Mouse (Mus musculus) spleen, postnatal 10 days (tissue): ENCODE data around the gene Tpmt.

ENCODE experiments used
- DNase-seq, 2 experiments: peaks; one replicate each; pipeline ENCODE4 v3.0.0; 2021 to 2022; ENCODE audit warnings: low spot score in 2 of 2

Gene Tpmt

DNA sequence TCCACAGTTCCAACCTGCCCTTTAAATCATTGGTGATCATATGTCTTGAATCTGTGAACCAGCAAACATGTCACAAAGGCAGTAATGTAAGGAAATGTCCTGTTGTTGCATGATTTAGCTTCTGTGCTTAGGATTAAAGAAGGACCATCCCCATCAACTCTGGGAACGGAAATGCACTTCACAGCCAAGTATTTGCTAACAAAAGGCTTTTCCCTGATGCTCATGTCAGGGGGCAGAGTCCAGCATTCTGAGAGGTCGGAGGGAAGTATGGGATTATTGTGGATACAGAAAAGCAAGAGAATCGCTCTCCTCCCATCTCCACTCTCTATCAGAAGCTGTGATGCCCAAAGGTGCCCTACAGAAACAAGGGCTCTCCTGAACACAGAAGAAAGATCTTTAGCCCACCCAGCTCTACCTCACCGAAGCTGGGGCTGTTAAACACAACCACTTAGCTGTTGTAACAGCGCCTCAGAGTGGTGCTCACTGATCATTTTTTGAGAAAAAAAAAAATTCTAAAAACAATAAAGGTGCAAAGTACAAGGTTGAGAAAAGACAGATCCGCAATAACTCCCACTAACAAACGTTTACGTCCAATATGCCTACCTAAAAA lies 2.4 kb downstream of the Tpmt start:
- DNase-seq = no peak

DNA sequence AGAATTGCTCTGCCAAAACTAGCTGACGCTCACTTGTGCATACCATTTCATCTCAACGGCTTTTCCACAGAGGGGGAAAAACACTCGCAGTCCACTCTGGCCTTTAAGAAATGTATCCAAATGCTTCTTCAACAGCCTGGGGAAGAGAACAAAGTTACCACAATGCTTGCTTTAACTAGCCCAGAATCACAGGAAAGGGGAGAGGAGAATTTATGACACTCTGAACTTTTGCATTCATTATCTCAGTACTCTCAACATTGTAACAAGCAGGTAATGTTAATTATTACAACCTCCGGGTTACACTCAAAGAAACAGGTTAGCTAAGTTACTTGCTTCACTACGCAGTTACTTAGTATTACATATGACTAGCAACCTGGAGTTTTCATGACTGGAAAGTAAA lies 4.5 kb downstream of the Tpmt start:
- DNase-seq = no peak

DNA sequence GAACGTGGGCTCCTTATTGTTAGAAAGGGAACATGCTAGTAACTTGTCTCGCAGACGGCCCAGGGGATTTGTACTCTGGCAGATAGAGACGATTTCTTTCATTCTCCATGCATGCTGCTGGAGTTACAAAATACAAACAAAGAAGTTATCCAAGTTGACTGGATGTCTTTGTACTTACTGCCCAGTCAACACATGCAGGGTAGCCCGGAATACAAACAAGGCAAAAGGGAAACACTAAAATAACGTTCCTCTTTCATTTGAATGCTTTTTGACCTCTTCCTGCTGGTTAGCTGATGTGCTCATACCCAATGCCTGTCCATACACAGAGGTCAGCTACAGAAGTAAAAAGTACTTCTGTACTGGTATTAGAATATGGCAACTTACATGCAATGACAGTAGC lies 6.6 kb downstream of the Tpmt start:
- no peak for DNase-seq

DNA sequence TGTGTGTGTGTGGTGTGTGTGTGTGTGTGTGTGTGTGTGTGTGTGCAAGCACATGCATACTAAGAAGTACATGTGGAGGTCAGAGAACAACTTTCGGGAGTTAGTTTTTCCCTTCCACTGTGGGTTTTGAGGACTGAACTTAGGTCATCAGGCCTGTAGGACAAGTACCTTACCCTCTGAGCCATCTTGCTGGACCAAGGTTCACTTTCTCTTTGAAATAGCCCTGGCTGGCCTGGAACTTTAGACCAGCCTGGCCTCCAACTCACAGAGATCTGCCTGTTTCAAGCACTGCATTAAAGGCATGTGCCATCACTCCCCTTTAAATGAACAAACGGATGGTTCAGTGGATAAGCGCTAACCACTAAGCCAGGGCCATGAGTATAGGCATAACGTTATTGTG lies 10.9 kb downstream of the Tpmt start:
- DNase-seq = no peak

DNA sequence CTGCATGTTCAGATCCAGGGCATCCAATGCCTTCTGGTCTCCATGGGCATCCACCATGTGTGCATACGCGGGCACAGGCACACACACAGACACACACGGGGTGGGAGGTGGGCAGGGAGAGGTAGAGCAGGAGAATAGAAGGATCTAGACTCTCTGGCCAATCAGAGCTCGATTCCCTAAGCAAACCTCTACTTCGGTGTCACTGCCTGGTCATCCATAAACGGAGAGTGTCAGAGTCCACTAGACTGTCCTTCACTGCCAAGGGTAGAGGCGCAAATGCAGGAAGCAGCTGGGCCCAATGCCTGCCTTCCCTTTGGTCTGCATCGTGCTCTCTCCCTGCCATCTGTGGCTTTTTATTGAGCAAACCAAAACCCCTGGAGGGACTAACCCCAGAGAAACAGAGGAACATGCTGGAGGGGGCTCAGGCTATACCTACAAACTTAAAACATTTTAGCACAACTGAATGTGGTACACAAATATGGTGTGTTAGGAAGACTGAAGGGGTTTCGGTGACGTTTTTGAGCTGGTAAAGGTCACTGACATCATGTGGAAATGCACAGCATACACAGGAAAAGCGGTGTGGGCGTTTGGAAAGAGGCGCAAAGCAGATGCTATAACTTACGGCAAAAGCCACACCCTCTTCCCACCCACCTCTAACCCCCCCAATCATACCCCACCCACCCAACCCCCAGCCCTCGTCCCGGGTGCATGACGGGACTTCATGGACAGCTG lies 14.0 kb downstream of the Tpmt start:
- DNase-seq = no peak

DNA sequence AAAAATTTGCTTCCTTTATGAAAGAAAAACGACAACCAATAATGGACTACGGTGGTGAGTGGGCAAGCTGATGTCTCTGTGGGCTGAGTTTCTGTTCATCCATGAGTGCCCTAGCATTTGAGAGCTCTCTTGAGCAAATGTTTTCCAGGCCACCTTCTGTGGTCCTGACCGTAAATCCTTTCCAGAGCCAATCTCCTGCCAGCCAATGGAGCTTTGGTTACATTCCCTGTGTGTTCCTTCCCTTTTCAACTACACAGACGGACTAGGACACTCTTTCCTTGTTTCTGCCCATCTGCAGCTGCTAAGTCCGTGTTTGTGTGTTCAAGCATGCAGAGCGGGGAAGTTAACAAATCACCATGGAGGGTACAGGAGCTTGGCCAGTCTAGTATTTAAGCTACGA lies 23.7 kb downstream of the Tpmt start:
- no peak for DNase-seq

DNA sequence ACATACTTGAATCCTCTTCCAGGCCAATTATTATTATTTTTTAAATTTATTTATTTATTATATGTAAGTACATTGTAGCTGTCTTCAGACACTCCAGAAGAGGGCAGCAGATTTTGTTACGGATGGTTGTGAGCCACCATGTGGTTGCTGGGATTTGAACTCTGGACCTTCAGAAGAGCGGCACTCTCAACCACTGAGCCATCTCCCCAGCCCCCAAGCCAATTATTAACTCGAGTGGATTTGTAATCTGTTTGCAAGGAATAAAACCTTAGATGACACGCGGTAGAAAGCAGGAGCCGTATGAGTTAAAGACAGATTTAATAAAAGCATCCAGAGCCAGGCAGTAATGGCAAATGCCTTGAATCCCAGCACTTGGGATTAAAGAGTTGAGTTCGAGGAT lies 24.8 kb downstream of the Tpmt start:
- no peak for DNase-seq

DNA sequence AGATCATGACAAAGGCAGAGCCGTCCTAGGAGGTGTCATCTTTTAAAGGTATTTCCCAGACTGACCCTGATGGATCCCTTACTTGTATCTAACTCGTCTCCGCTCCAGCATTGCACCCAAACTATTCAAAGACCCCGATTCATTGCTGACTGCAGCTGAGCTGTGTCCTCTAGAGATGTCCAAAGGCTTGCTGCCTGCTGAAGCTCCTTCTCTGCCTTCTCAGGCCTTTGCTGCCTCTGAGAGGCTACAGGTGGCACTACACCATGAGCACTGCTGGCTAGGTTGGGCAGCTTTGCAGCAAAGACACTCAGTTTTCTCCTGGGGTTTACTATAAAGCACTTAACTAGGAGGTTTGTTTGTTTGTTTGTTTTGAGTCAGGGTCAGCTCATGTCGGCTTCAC lies 27.3 kb downstream of the Tpmt start:
- peak in 1 of 2 experiments; percentile 37 for DNase-seq

DNA sequence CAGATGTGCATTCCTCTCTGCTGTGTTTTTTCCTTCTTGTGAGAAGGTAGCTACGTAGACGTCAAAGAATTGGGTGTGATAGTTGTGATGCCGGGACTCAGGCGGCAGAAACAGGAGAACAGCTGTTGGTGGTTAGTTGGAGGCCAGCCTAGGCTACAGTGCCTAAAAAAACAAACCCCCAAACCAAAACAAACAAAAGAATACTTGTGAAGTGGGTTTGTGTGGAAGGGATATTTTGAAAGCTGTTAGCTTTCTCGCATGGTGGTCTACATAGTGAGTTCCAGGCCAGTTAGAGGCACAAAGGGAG lies 29.4 kb downstream of the Tpmt start:
- DNase-seq = no peak

DNA sequence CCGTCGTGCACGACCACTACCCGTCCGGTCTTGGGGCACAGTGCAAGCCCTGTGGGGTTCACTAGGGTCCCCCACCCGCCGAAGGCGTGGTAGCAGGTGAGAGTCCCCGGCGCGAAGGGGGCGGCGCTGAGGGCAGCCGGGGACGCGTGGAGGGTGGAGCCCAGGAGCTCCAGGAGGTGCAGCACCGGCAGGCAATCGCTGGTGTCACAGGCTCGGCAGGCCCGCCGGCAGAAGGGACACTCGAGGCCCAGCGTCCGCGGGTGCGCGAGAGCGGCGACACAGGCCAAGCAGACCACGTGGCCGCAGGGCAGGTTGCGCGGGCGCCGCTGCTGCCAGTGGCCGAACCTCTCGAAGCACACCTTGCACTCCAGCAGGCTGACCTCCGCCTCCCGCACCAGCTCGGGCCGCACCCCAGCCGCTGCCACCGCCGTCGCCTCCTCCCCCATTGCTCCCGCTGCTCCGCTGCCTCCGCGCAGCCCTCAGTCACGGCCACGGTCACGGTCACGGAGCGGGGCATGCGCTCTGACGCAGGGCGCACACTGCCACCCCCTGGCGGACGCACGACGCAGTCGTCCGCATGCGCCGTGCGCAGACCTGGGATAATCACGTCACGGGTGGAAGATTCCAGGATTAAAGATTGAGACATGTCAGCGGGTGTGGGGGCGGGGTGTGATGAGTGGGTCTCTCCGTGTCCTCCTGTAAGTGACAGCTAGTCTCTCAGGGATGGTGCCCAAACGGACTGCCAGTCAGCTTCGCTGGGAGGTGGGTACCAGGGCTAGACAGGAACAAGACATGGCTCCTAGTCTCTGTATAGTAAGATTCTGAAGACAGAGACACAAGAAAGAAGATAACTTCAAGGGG lies 30.0 kb downstream of the Tpmt start, which contains the start of gene Nhlrc1:
TSS of gene Nhlrc1 (minus strand) at position 517 of the 861 bp plus-strand sequence.
- DNase-seq = peak; percentile 47 to 64

DNA sequence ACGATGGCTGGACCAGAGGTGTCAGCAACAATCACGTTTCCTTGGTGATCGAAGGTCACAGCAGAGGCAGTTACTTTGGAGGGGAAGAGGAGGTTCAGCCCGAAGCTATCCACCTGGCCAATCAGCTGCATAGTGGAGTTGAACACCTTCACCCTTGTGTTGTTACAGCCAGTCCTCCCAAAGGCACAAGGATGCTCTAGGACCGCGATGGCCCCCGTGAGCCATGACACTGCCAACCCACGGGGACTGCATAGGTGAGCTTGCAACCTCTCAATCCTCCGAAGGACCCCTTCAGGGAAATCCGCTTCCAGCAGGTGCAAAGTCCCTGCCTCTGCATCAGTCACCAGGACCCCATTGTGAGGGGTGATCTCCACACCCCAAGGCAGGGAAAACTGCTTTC lies 30.8 kb downstream of the Tpmt start:
- no peak for DNase-seq

DNA sequence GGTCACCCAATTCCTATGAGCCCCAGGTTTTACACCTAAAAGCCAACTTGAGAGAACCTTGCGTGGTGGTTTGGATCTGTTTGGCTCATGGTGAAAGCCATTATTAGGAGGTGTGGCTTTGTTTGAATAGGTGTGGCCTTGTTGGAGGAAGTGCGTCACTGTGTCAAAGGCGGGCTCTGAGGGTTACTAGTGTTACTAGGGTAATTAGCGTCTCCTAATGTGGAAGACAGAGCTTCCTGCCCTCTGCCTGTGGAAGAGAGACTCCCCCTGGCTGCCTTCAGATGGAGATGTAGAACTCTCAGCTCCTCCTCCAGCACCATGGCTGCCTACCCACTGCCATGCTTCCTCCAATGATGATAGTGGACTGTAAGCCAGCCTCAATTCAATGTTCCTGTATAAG lies 42.9 kb downstream of the Tpmt start:
- DNase-seq = no peak

DNA sequence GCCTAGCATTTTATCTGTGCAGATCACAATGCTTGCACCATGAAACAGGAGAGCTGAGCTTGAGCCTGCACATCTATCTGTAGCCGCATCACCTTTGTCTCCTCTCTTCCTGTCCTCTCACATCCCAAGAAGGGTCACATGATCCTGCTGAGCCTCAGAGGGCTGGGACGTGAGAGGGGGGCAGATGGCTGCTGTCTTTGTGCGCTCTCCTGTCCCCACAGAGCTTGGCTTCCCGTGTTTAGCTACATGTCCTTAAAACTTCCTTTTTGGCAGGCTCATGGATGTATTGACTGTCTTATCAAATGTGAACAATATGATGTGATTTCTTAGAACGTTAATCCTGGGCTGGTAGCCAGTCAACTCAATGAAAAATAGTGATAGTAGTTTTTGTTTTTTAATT lies 45.0 kb downstream of the Tpmt start:
- no peak for DNase-seq

DNA sequence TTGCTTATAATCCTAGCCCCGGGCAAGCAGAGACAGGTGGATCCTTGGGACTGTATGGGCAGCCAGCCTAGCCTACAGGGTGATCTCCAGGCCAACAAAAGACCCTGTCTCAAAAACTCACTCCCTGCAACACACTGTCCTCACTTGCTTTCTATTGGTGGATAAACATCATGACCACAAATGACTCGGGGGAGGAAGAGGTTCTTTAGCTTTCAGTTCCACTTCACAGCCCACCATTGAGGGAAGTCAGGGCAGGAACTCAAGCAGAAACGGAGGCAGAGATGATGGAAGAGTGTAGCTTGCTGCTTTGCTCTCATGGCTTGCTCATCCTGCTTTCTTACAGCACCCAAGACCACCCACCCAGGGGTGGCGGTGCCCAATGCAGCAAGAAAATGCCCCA lies 47.2 kb downstream of the Tpmt start:
- DNase-seq = no peak

DNA sequence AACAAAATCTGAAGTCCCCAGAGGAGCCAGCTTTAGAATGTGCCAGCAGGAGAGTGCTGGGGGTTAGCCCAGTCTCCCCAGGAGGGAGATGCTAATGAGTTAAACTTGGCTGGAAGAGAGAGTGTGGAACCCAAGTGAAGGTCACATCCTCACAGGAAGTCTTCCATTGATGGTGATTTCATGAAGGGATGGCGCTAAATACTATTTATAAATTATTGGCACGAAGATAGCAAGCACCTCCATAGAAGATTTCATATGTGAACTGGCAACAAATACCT lies 51.3 kb downstream of the Tpmt start:
- no peak for DNase-seq

DNA sequence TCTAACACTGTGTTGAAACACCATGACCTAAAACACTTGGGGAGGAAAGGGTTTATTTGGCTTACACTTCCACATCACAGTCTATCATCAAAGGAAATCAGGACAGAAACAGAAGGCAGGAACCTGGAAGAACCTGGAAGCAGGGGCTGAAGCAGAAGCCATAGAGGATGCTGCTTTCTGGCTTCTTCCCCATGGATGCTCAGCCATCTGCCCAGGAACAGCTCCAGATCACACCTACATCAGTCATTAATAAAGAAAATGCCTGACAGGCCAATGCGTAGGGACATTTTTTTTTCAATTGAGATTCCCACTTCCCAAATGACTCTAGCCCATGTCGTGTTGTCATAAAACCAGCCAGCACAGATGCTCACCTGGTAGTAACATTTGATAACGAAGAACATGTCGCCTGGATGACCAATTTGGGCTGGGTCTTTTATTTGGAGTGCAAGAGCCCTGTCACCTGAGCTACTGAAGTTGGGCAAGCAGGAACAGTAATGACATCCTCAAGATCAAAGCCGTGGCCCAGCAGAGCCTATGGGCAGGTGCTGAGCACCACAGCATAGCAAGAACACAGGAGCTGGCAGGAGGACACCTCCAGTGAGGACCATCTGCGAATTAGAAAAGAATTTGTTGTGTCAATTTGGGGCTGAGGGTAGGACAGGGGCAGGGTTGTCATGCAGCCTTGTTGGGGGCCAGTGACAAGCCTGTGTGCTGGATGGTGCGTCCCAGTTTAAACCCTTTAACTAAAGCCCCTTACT lies 51.8 kb downstream of the Tpmt start:
- DNase-seq = no peak

DNA sequence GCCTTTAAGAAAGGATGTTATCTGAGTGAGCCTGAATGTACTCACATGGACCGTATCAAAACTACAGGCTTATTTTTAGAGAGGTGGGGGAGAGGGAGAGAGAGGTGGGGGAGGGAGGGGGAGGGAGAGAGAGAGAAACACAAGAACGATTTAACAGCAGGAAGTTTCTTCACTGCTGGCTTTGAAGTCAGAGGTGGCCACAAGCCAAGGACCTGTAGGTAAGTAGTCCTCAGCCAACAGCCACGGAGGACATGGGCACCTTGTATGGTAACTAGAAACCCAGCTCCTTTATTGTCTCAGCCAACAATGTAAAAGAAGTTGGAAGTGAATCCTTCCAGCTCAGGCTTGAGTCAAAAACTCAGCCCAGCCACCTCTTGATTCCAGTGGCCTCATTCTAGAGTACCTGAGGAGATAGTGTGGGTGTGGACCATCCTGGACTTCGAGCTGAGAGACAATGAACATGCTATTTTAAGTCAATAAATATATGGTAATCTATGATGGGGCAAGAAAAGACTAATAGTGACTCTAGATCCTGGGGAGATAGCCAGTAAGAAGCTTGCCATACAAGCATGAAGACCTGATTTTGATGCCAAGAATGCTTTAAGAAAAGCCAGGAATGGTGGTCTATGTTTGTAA lies 54.0 kb downstream of the Tpmt start:
- DNase-seq = no peak

DNA sequence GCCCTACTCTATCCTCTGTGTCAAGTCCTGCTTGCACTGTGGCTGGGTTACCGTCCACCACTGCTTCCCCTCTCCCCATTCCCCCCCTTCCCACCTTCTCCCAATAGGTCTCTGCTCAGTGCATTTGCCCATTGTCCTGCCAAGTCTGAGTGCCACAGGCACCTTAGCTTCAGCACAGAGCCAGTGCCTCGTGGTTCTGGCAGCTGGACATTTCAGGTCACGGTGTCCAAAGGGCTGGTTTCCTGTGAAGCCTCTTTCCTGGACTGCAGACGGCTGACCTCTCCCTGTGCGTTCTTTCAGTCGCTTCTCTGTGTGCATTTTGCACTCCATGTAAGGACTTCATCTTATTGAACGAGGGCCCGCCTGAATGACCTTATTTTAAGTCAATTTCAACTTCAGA lies 56.6 kb downstream of the Tpmt start:
- no peak for DNase-seq

DNA sequence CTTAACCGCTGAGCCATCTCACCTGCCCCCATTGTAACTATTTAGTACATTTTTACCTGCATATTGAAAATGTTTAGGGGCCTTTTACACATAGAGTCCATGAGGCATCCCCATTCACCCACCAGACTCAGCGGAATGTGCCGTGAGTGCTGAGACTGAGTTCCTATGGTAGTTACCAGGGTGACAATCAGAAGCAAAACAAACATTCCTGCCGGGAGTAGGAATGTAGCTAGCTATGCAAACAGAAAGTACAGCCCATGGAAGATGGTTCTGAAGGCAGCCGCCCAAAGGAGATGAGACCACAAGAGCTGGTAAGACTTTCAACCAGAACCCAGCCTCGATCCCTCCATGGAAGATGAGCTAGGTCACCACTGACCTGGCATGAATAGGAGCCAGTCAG lies 58.3 kb downstream of the Tpmt start:
- no peak for DNase-seq

DNA sequence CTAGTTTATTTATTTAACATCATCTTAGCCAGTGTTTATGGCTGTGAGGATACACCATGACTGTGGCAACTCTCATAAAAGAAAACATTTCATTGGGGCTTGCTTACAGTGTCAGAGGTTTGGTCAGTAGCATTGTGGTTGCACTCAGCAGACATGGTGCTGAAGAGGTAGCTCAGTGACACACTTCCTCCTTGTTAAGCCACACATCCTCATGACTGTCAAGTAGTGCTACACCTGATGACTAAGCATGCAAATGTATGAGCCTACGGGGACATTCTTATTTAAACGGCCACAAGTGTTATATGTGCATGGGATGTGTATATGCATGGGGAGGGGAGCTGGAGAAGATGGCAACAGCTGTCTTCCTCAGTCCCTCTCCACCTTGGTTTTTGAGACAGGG lies 60.7 kb downstream of the Tpmt start:
- DNase-seq = no peak

DNA sequence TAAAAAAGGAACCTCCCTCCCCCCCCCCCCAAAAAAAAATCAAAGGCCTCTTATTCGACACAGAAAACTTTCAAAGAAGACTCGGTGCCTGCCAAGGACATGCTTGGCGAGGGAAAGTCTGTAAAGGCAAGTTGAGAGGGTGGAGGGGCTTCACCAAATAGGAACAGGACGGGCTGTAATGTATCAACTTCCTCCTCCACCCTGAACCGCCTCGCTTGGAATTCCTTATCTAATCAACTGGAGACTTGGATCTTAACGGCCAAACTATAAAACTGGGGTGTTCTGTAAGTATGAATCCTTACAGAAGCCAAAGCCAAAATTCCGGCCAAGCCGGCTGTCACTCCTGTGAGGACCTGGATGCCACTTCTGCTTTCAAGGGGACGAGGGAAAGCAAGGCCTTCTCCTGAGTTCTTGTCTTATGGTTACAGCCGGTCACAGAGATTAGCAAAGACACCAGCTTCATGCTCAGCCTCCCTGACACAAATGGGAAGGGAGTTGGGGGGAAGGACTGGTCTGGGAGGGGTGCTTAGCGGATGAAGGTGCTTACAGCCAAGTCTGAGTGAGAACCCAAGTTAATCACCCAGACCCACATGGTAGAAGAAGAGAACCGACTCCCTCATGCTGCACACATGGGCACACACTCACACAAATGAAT lies 64.6 kb downstream of the Tpmt start:
- no peak for DNase-seq

DNA sequence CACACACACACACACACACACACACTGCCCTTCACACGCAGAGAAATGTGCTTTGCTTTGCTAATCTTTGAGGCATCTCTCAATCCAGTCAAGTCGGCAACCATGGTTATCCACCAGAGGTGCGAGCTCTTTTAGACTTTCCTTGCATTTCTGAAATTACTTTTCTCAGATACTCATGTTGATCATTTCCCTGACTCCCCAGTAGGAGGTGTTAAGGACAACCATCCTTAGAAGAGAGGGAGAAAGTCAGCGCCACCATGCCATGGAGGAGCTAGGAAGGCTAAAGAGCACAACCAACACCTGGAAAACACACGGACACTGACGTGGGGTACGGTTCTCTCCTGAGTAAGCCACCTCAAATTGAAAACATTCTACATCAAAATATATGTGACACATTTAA lies 68.0 kb downstream of the Tpmt start:
- DNase-seq = no peak
